Mouse (Mus musculus) thymus, adult 2 months (tissue): ENCODE results near the gene Pgrmc1. TPM values are rescaled to one million over a fixed set of nuclear protein-coding genes. Genes with fewer than 3 reads are reported as not detected.
A peak's percentile ranks its signal among the peaks of the same experiment; 100 is the strongest.

Experiments
- DNase-seq: peaks from one replicate; pipeline ENCODE4 v3.0.0; 2021
- H3K27ac ChIP-seq: fragments of 200-500 bp; 2 replicates; pipeline ENCODE4 v1.5.1; 2012; ENCODE audit warnings: low read length, control low read depth; ENCODE audit not compliant: control insufficient read depth, insufficient read depth
- H3K27me3 ChIP-seq: fragments of 200-500 bp; 2 replicates; pipeline ENCODE4 v1.6.1; 2012; ENCODE audit warnings: mild to moderate bottlenecking, low read length, moderate library complexity, mixed read lengths; ENCODE audit not compliant: control insufficient read depth, insufficient read depth
- H3K36me3 ChIP-seq: fragments of 200-500 bp; 2 replicates; pipeline ENCODE4 v1.6.1; 2012; ENCODE audit warnings: mild to moderate bottlenecking, low read length, moderate library complexity; ENCODE audit not compliant: control insufficient read depth, insufficient read depth
- H3K4me1 ChIP-seq: fragments of 200-500 bp; replicated peaks from 2 replicates; pipeline ENCODE4 v1.6.1; 2012; ENCODE audit warnings: low read length; ENCODE audit not compliant: control insufficient read depth, insufficient read depth
- H3K4me3 ChIP-seq: fragments of 200-500 bp; 2 replicates; pipeline ENCODE4 v1.5.1; 2012; ENCODE audit warnings: mild to moderate bottlenecking, low read length, control low read depth, moderate library complexity; ENCODE audit not compliant: control insufficient read depth, insufficient read depth
- CTCF ChIP-seq: fragments of 200-500 bp; IDR thresholded peaks from 2 replicates; pipeline ENCODE4 v1.5.1; 2012; ENCODE audit warnings: mild to moderate bottlenecking, control low read depth, low read length, moderate library complexity, borderline replicate concordance; ENCODE audit not compliant: control insufficient read depth, poor library complexity, insufficient read depth; ENCODE audit errors: extremely low read depth
- POLR2A ChIP-seq: fragments of 200-500 bp; IDR thresholded peaks from 2 replicates; pipeline ENCODE4 v1.6.1; 2012; ENCODE audit warnings: mild to moderate bottlenecking, low read length, control low read depth, moderate library complexity; ENCODE audit not compliant: control insufficient read depth, poor library complexity, insufficient read depth; ENCODE audit errors: extremely low read depth
- WGBS: fragments of 180-500 bp; shearing (Covaris S2); methylation state at CpG from one replicate; pipeline ENCODE4 v1.1.7; 2018; 5-methylcytosine and 5-hydroxymethylcytosine counted together
- polyA plus RNA-seq: library from polyadenylated mRNA; depleted of rRNA; stranded (reverse); fragments of >200 nt; gene quantifications from 2 replicates; pipeline ENCODE4 v1.2.3, GENCODE M21; 2012

Pgrmc1 gene
- polyA plus RNA-seq, 1 experiment: 65.5 TPM

DNA sequence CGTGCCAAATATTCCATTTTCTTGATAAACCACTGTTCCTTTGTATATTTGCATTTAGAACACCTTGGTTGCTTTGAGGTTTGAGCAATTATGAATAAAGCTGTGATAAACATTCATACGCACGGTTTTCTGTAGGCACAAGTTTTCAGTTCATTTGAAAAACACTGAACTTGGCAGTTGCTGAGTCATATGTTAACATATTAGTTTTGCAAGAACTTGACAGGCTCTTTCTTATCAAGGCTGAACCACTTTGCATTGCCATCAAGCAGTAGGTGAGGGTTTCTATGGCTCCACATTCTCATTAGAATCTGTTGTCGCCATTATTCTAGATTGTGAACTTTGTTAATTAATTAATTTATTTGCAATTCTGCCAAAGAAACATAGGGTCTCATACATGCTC is 37.8 kb upstream of the Pgrmc1 start:
- no peak overlapping the region for H3K27ac ChIP-seq
- no peaks in the 10 kb centered on the region for H3K27me3 ChIP-seq
- 64% methylated on average over 4 of the region's 4 CpGs for WGBS
- H3K36me3 ChIP-seq: no peaks in the 10 kb centered on the region
- H3K4me1 ChIP-seq: no peaks in the 10 kb centered on the region; the same call in 1 of the 2 replicates
- no peak for DNase-seq
- TF ChIP-seq POLR2A: no peak
- TF ChIP-seq CTCF: no peak
- no peak overlapping the region for H3K4me3 ChIP-seq

DNA sequence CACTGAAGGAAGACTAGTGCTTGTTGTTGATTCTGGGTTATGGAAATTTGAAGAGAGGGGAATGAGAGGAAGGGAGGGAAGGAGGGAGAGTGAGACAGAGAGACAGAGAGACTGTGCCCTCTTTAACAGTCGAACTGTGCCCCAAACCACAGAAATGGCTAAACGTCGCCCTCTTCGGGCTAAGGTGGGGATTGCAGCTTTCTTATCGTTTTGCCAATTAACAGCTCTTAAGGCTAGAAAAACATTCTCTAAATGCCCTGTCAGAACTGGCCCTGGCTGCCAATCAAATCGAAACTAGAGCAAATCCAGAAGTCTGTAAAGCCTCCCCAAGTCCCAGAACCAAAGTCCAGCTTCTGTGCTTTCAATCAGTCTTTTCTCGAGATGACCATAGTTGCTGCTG is 36.4 kb upstream of the Pgrmc1 start:
- TF ChIP-seq CTCF (no peak), POLR2A (no peak)
- 7% methylated on average over 7 of the region's 7 CpGs for WGBS
- peak; percentile 63 for DNase-seq
- no peaks in the 10 kb centered on the region; the same call in 1 of the 2 replicates for H3K4me1 ChIP-seq
- no peak overlapping the region for H3K27ac ChIP-seq
- H3K27me3 ChIP-seq: no peaks in the 10 kb centered on the region
- no peaks in the 10 kb centered on the region for H3K36me3 ChIP-seq
- no peak overlapping the region for H3K4me3 ChIP-seq

DNA sequence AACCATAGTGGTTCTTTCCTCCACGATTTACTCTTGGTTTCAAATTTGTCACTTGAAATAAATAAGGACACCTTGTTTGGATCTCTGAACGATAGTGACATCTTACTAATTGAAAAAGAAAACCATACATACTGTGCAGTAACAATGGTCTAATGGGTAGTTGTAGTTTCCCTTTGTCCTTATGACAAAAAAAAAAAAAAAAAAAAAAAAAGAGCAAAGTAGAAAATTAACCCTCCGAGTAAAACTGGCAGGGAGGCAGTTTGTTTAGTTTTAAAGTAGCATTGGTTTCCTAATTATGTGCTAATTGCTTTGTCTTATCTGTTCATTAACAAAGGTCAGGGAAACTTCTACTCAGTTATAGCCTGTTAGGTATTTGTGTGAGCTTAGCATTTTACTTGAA is 35.9 kb upstream of the Pgrmc1 start:
- WGBS: 21% methylated on average over 3 of the region's 3 CpGs
- TF ChIP-seq POLR2A (no peak), CTCF (no peak)
- no peak for DNase-seq
- no peak overlapping the region for H3K4me3 ChIP-seq
- no peaks in the 10 kb centered on the region; the same call in 1 of the 2 replicates for H3K4me1 ChIP-seq
- no peak overlapping the region for H3K27ac ChIP-seq
- H3K27me3 ChIP-seq: no peaks in the 10 kb centered on the region
- no peaks in the 10 kb centered on the region for H3K36me3 ChIP-seq

DNA sequence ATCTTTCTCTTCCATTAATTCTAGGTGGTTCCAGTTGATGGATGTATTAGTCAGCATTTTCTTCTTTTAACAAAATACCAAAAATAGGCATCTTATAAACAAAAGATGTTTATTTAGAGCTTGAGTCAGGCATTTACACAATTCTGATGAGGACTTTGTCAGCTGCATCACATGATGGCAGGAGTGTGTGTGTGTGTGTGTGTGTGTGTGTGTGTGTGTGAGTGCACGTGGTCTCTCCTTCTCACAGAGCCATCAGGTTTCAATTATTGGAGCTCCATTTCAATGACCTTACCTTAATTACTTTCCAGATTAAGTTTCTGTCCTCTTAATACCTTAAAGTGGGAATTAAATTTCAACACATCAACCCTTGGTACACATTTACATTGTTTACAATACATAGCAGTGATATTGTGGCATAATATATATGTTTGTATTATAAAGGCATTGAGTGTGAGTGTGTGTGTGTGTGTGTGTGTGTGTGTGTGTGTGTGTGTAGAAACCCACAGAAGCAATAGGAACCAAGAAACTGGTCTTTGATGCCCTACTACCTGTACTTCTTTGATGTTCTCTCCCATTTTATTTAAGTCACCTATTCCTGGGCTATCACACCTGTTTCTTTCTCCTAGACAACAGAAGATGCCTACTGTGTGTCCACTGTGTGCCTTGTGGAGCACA is 11.2 kb upstream of the Pgrmc1 start:
- Histone ChIP-seq H3K27ac (no peak overlapping the region), H3K36me3 (no peaks in the 10 kb centered on the region), H3K4me3 (no peak overlapping the region), H3K27me3 (no peaks in the 10 kb centered on the region), H3K4me1 (no peaks in the 10 kb centered on the region)
- WGBS: 90% methylated on average over 1 of the region's 1 CpGs
- no peak for TF ChIP-seq CTCF
- no peak for TF ChIP-seq POLR2A
- DNase-seq: no peak

DNA sequence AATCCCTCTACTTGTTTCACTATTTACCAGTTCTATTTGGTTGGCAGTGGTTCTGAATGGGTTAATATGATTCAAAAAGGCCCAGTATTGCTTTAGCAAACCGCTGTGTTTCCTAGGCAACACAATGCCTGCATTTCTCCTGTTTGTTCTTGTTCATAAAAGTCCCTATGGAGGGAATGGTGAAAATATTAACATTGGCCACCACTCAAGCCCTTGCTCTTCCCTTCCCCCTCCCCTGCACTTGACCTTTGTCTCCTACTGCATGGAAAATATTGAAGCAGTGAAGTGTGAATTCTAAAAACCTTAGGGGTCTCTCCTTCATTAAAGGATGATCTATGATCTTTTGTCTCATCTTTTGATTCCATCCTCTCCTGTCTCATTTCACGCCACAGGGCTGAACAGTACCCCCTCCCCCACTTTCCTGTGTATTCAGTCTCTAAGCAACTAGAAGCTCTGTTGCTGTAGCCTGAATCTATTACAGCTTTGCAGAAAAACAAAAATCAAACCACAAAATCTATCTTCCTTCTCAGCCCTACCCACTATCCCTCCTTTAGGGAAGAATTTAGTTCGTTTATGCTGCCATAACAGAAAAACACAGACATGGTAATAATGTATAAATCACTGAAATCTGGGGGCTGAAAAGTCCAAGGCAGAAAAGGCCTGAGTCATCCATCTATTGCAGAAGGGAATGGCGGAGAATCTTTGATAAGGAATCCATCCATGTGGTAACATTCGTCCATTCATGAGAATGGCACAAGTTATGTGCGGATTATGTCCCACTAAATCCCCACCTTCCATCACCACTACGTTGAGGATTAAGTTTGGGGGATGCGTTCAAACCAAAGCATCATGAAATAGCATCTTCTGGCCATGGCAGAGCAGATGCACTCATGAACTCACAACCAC is 10.4 kb upstream of the Pgrmc1 start:
- Histone ChIP-seq H3K4me3 (no peak overlapping the region), H3K36me3 (no peaks in the 10 kb centered on the region), H3K4me1 (no peaks in the 10 kb centered on the region), H3K27ac (no peak overlapping the region), H3K27me3 (no peaks in the 10 kb centered on the region)
- TF ChIP-seq CTCF: no peak
- TF ChIP-seq POLR2A: no peak
- WGBS: 82% methylated on average over 8 of the region's 8 CpGs
- no peak for DNase-seq

DNA sequence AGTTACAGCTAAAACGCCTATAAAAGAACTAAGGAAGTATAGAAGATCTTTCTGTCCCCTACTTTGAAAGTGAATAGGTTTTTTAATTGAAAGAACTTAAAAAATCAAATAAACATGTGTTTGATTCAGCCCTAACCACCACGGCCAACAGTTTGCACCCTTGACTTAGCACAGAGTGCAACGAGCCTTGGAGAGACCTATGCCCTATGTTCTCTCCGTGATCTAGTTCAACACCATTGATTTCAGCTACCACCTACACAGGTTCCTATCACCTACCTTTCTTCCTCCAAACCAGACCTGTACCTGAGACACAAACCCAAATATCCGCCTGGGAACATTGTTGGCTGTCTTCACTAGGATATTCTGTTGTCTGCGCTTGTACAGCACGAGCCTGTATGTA is 7.7 kb upstream of the Pgrmc1 start:
- DNase-seq: no peak
- Histone ChIP-seq H3K4me1 (no peaks in the 10 kb centered on the region), H3K27me3 (no peaks in the 10 kb centered on the region), H3K4me3 (no peak overlapping the region), H3K36me3 (no peaks in the 10 kb centered on the region), H3K27ac (no peak overlapping the region)
- 92% methylated on average over 7 of the region's 7 CpGs for WGBS
- no peak for TF ChIP-seq POLR2A
- TF ChIP-seq CTCF: no peak

DNA sequence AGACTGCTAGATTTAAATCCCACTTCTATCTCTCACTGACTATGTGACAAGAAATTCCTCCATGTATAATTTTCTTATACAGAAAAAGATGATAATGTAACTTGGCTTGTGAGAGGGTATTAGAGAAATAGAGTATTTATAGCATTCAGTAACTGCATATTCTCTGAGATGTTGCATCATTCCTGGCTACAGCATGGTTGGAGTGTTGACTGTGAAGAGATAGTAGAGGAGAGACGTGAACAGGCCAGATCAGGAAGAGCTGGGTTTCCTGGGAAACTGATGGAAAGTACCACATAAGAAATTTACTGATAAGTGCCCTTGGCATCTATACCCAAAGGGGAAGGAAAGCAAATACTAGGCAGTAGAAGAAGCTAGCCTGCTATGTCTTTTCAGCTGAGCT is 6.9 kb upstream of the Pgrmc1 start:
- no peak overlapping the region for H3K4me3 ChIP-seq
- TF ChIP-seq CTCF (no peak), POLR2A (no peak)
- no peaks in the 10 kb centered on the region for H3K36me3 ChIP-seq
- no peaks in the 10 kb centered on the region for H3K4me1 ChIP-seq
- no peak for DNase-seq
- no peaks in the 10 kb centered on the region for H3K27me3 ChIP-seq
- H3K27ac ChIP-seq: no peak overlapping the region
- 82% methylated on average over 1 of the region's 1 CpGs for WGBS
